Mouse (Mus musculus) erythroblast, embryonic 14.5 days (primary cell): ENCODE results near the gene Ablim2. TPM values are rescaled to one million over a fixed set of nuclear protein-coding genes. Genes with fewer than 3 reads are reported as not detected.

Experiments used
- H3K27me3 ChIP-seq: 2 replicates; pipeline ENCODE4 v1.6.1; 2012; ENCODE audit warnings: inconsistent platforms; ENCODE audit not compliant: control insufficient read depth
- H3K36me3 ChIP-seq: 2 replicates; pipeline ENCODE4 v1.6.1; 2012; ENCODE audit warnings: mild to moderate bottlenecking, inconsistent platforms; ENCODE audit not compliant: control insufficient read depth
- H3K4me1 ChIP-seq: 2 replicates; pipeline ENCODE4 v1.6.1; 2012; ENCODE audit warnings: inconsistent platforms; ENCODE audit not compliant: control insufficient read depth
- H3K4me3 ChIP-seq: replicated peaks from 2 replicates; pipeline ENCODE3; 2012; ENCODE audit warnings: moderate library complexity, mild to moderate bottlenecking, inconsistent platforms
- H3K9me3 ChIP-seq: 2 replicates; pipeline ENCODE4 v1.6.1; 2012; ENCODE audit warnings: low read length, inconsistent platforms, mixed read lengths; ENCODE audit not compliant: control insufficient read depth
- GATA1 ChIP-seq: IDR thresholded peaks from 2 replicates; pipeline ENCODE4 v1.6.1; 2012; ENCODE audit warnings: low read length, inconsistent platforms, mixed read lengths
- TAL1 ChIP-seq: IDR thresholded peaks from 3 replicates; pipeline ENCODE4 v1.6.1; 2012; ENCODE audit warnings: low read length, inconsistent platforms, mixed read lengths
- polyA plus RNA-seq: library from polyadenylated mRNA; stranded (reverse); fragments of >175 nt; gene quantifications from 2 replicates; pipeline ENCODE4 v1.2.3, GENCODE M21; 2012

Gene Ablim2
- polyA plus RNA-seq, 1 experiment = not detected

DNA sequence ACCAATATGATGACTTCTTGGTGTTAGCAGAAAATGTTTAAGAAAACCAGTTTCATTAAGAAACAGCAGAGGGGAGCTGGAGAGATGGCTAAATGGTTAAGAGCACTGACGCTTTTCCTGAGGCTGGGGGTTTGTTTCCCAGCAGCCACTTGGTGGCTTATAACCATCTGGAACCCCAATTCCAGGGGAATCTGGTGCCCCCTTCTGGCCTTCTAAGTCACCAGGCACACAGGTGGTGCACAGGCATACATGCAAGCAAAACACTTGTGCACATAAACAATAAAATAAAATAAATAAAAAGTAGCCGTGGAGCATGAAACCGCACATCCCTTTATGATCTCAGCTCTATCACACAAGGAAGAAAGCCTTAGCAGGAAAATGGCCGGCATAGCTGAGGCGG lies 3.6 kb downstream of the Ablim2 start:
- no peak for TF ChIP-seq TAL1
- no peak overlapping the region for H3K4me3 ChIP-seq
- H3K4me1 ChIP-seq = peaks cover 15% of the 10 kb centered on the region
- H3K27me3 ChIP-seq = peaks cover 40% of the 10 kb centered on the region
- no peaks in the 10 kb centered on the region for H3K36me3 ChIP-seq
- no peaks in the 10 kb centered on the region for H3K9me3 ChIP-seq

DNA sequence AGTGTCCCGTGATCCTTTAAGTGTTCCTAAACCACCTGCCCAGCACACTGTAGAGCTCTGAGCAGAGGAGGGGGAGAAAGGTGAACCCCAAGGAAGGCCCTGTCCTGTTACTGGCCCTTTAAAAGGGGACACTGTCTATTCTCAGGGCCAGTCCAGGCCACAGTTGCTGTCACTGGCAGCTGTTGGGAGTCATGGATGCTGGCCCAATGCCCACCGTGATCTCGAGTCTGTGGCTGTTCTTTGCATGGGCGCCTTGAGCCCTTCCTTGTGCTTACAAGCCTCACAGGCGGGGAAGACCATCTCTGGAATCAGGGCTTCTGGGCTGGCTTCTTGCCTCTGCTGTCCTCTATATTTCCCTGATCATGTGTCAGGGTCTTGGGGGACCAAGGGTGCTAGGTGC lies 4.7 kb downstream of the Ablim2 start:
- TF ChIP-seq GATA1 (no peak), TAL1 (no peak)
- H3K4me1 ChIP-seq = peaks cover 11% of the 10 kb centered on the region
- H3K36me3 ChIP-seq = no peaks in the 10 kb centered on the region
- H3K9me3 ChIP-seq = no peaks in the 10 kb centered on the region
- peaks cover 32% of the 10 kb centered on the region for H3K27me3 ChIP-seq
- H3K4me3 ChIP-seq = no peak overlapping the region

DNA sequence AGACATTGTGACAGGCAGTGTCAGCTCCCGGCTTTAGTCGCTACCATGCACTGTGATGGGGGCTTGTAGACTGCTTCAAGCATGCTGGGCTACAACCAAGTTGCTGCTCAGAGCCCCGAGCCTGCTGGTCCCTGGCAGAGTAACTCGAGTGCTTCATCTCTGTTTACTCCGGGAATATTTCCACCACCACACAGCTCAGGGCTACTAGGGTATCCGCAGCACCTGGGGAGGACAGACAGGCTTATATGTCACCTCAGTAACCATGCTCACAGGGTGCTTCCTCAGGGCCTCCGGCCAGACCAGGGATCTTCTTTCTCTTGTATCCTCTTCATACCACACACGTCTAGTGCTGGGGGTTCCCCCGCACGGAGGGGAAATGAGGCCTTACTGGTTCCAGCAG lies 5.2 kb downstream of the Ablim2 start:
- H3K36me3 ChIP-seq = no peaks in the 10 kb centered on the region
- H3K9me3 ChIP-seq = no peaks in the 10 kb centered on the region
- H3K4me3 ChIP-seq = no peak overlapping the region
- H3K4me1 ChIP-seq = peaks cover 7% of the 10 kb centered on the region
- no peak for TF ChIP-seq TAL1
- no peak for TF ChIP-seq GATA1
- H3K27me3 ChIP-seq = peaks cover 27% of the 10 kb centered on the region

DNA sequence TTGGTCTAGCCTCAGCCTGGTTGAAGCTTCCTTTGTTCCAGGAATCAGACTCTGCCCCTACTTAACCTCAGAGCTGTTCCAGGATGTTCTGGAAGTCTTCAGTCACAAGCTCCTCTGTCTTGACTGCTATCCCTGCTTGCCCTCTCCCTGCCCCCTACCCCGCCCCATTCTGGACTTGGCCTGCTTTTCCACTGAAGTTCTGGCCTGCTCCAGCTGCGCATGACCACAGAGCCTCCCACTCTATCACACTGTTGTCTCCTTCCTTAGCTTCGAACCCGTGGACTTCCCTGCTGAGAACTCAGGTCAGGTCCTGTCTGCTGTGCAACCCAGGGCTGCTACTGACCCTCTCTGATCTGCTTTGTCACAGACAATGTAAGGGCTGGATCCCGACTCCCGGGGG lies 8.2 kb downstream of the Ablim2 start:
- Histone ChIP-seq H3K9me3 (no peaks in the 10 kb centered on the region), H3K27me3 (0 out of 2 replicates have a peak, but pooled peaks cover 2% of the 10 kb centered on the region), H3K4me1 (peaks cover 1% of the 10 kb centered on the region; the same call in 1 of the 2 replicates), H3K36me3 (no peaks in the 10 kb centered on the region), H3K4me3 (no peak overlapping the region)
- TF ChIP-seq GATA1 = no peak
- no peak for TF ChIP-seq TAL1

DNA sequence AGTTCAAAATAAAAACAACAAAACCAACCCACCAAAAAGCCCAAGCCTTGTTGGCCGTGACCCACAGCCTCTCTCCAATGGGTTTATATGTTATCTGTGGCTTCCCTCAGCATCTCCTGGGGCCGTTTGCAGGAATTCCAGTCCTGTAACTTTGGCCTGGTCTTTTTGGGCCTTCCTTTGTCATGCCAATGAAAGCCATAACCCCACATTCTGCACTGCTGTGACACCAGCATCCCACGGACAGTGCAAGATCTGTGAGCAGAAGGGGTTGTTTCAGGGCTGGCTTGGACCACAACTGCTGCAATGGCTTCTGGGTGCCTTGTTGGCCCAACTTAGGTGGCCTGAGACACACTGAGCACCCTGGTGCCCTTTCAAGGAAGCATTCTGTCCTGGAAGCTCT lies 10.8 kb downstream of the Ablim2 start:
- H3K36me3 ChIP-seq = no peaks in the 10 kb centered on the region
- H3K27me3 ChIP-seq = no peaks in the 10 kb centered on the region
- peaks cover 2% of the 10 kb centered on the region; the same call in 1 of the 2 replicates for H3K4me1 ChIP-seq
- no peaks in the 10 kb centered on the region for H3K9me3 ChIP-seq
- no peak for TF ChIP-seq TAL1
- TF ChIP-seq GATA1 = no peak
- no peak overlapping the region for H3K4me3 ChIP-seq

DNA sequence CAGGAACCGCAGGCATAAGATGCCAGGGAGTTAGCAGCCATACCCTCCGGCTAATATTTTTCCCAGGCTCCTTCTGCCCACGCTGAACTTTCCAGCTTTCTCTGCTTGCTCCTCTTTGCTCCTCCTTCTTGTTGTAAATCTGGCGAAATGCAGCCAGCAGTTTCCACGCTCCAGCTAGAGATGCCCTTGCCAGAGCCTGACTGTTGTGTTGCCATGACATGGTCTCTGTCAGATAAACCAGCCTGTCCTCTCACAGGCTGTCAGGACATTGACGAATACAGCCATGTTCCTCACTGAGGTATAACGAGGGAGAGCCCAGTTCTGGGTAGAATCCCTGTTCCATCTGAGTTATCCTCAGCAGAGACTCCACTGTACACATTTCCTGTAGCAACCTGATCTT lies 11.3 kb downstream of the Ablim2 start:
- no peaks in the 10 kb centered on the region for H3K9me3 ChIP-seq
- H3K27me3 ChIP-seq = no peaks in the 10 kb centered on the region
- H3K36me3 ChIP-seq = no peaks in the 10 kb centered on the region
- no peak overlapping the region for H3K4me3 ChIP-seq
- no peak for TF ChIP-seq GATA1
- no peak for TF ChIP-seq TAL1
- peaks cover 2% of the 10 kb centered on the region; the same call in 1 of the 2 replicates for H3K4me1 ChIP-seq

DNA sequence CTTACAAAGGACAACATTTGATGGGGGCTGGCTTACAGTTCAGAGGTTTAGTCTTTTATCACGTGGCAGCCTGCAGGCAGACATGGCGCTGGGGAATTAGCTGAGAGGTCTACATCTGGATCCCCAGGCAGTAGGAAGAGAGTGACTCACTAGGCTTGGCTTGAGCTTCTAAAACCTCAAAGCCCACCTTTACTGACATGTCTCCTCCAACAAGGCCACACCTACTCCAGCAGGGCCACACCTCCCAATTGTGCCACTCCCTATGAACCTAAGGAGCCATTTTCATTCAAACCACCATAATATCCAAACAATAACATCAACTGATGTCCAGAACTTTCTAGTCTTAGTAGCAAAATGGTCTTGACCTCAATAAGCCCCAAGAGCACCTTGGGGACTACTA lies 12.6 kb downstream of the Ablim2 start:
- TF ChIP-seq GATA1 (no peak), TAL1 (no peak)
- no peaks in the 10 kb centered on the region for H3K9me3 ChIP-seq
- H3K4me1 ChIP-seq = peaks cover 2% of the 10 kb centered on the region; the same call in 1 of the 2 replicates
- H3K27me3 ChIP-seq = no peaks in the 10 kb centered on the region
- H3K36me3 ChIP-seq = no peaks in the 10 kb centered on the region
- no peak overlapping the region for H3K4me3 ChIP-seq

DNA sequence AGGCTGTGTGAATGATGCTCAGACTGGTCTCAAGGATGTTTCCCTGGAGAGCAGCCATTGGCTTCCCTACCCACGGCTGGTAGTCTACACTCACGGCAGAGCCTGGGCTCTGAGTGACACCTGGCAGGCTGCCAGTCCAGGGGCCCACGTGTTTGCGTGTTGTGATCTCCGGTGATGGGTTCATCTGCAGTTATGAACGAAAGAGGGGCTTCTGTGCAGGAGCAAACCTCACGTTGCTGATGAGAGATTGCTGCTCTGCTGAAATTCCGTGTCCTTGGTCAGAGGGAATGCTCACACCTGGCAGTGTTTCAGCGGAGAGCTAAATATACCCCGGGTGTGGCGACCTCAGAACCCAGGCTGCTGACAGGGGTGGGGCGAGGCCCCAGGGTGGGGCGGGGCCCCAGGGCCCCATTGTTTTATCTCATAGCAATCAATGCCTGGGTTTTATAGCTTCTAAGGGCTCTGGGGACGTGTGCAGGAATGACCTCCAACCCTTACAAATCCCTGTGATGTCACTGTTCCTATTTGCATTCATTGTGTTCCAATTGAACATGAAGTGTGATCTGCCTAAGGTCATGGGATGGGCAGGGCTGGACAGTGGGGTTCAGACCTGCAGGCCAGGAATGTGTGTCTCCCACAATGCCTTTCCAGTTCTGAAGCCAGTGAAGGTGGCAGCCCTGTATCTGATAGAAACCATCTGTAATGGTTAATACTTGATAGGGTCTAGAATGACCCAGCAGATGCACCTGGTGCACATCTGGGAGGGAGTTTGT lies 13.4 kb downstream of the Ablim2 start:
- no peak for TF ChIP-seq TAL1
- TF ChIP-seq GATA1 = no peak
- Histone ChIP-seq H3K4me1 (peaks cover 2% of the 10 kb centered on the region; the same call in 1 of the 2 replicates), H3K27me3 (no peaks in the 10 kb centered on the region), H3K36me3 (no peaks in the 10 kb centered on the region), H3K4me3 (no peak overlapping the region), H3K9me3 (no peaks in the 10 kb centered on the region)

DNA sequence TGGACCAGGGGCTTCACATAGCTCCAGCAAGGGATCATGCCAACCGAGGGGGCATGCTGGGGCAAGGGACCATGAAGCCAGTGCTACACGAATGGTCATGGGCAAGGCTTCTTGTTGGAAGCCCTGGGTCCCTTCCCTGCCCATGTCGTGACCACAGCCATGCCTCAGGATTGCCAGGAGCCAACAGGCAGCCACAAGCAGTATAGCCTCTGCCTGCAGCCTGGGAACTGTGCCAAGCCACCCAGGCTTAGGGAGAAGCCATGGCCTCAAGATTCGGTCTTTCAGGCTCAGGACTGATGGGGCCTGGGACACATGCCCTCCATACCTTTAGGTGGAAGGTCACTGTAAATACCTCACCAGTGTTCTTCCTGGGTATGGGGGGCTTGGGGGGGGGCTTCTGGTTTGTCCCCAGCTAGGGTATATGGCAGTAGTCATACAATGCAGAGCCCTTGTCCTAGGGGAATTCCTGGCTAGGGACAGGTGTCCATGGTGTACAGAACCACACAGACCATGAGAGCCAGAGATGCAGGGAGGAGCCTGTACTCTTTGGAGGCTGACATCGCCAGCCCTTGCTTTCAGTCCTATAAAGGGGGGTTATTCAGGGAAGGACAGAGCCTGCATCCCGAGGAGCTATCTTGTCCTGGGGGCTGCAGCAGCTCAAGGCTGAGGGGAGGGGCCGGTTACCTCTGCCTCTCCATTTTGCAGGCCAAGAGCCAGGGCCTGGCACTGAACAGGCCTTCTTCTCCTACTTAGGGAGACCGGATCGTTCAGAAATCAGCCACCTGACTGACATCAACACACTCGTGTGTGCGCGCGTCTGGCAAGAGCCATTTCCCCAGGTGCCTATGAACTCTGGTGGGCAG lies 15.8 kb downstream of the Ablim2 start:
- no peak for TF ChIP-seq TAL1
- no peak for TF ChIP-seq GATA1
- no peaks in the 10 kb centered on the region for H3K9me3 ChIP-seq
- peaks cover 2% of the 10 kb centered on the region; the same call in 1 of the 2 replicates for H3K4me1 ChIP-seq
- H3K36me3 ChIP-seq = no peaks in the 10 kb centered on the region
- H3K27me3 ChIP-seq = no peaks in the 10 kb centered on the region
- no peak overlapping the region for H3K4me3 ChIP-seq
